Mouse (Mus musculus) liver, embryonic 14.5 days (tissue): ENCODE measurements around the gene Fam222b.

ENCODE experiments used
- CTCF ChIP-seq: IDR thresholded peaks from 2 replicates; pipeline ENCODE4 v1.5.1; 2016; ENCODE audit warnings: antibody characterized with exemption, low read depth, control low read depth
- EP300 ChIP-seq: IDR thresholded peaks from 2 replicates; pipeline ENCODE4 v1.6.1; 2016; ENCODE audit warnings: antibody characterized with exemption, low read depth

DNA sequence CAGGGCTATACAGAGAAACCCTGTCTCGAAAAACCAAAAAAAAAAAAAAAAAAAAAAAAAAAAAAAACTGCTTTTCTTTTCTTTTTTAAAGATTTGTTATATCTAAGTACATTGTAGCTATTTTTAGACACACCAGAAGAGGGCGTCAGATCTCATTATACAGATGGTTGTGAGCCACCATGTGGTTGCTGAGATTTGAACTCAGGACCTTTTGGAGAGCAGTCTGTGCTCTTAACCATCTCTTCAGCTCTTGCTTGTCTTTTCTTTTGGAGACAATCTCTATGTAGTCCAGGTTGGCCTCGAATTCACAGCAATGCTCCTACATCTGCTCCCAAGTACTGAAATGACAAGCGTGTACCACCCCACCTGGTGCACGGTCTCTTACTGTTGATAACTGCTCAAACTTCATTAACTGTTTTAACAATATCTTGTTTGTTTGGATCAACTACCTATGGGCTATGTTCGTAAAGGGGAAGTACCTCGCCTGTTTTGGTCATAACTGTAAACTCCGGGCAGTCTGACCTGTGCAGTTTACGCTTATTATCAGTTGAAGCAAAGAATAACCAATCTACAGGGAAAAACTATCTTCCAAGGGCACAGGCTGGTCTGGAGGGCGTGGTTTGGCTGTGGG is 81.4 kb downstream of the Fam222b start:
- TF ChIP-seq CTCF, result peak; percentile 23; the same call in 1 of the 2 replicates
- peak; percentile 49 for TF ChIP-seq EP300
